Mouse (Mus musculus) limb, embryonic 14.5 days (tissue): ENCODE data around the gene Xndc1. TPM values are rescaled to one million over a fixed set of nuclear protein-coding genes. Genes with fewer than 3 reads are reported as not detected.

Source experiments
- ATAC-seq: fragments of 200-750 bp; cut with Nextera tagmentation; 2 replicates; pipeline ENCODE4 v1.8.0; 2017; ENCODE audit warnings: low read depth, moderate number of reproducible peaks, moderate TSS enrichment; ENCODE audit not compliant: low FRiP score
- DNase-seq: peaks from one replicate; pipeline ENCODE4 v3.0.0-alpha.2; 2015; ENCODE audit warnings: low spot score
- H3K27ac ChIP-seq: fragments of 300-500 bp; sonication (generic); replicated peaks from 2 replicates; pipeline ENCODE4 v1.5.1; 2014; ENCODE audit warnings: low read depth, mild to moderate bottlenecking, low read length, moderate library complexity, mixed read lengths
- H3K27me3 ChIP-seq: fragments of 300-500 bp; sonication (generic); 2 replicates; pipeline ENCODE4 v1.6.1; 2014; ENCODE audit warnings: low read length, mixed read lengths; ENCODE audit not compliant: control insufficient read depth, insufficient read depth
- H3K36me3 ChIP-seq: fragments of 300-500 bp; sonication (generic); 2 replicates; pipeline ENCODE4 v1.6.1; 2014; ENCODE audit warnings: mild to moderate bottlenecking, low read length, moderate library complexity, mixed read lengths; ENCODE audit not compliant: control insufficient read depth, insufficient read depth
- H3K4me1 ChIP-seq: fragments of 300-500 bp; sonication (generic); 2 replicates; pipeline ENCODE4 v1.6.1; 2014; ENCODE audit warnings: antibody characterized with exemption, low read length, mixed read lengths; ENCODE audit not compliant: control insufficient read depth, insufficient read depth
- H3K4me2 ChIP-seq: fragments of 300-500 bp; sonication (generic); replicated peaks from 2 replicates; pipeline ENCODE4 v1.6.1; 2014; ENCODE audit warnings: low read depth, mild to moderate bottlenecking, low read length, moderate library complexity; ENCODE audit not compliant: severe bottlenecking
- H3K4me3 ChIP-seq: fragments of 300-500 bp; sonication (generic); replicated peaks from 2 replicates; pipeline ENCODE4 v1.5.1; 2014; ENCODE audit warnings: low read length
- H3K9ac ChIP-seq: fragments of 300-500 bp; sonication (generic); 2 replicates; pipeline ENCODE4 v1.6.1; 2014; ENCODE audit warnings: mild to moderate bottlenecking, low read depth, low read length, moderate library complexity; ENCODE audit not compliant: severe bottlenecking
- H3K9me3 ChIP-seq: fragments of 300-500 bp; sonication (generic); 2 replicates; pipeline ENCODE4 v1.6.1; 2016; ENCODE audit warnings: low read length; ENCODE audit not compliant: control insufficient read depth
- POLR2A ChIP-seq: fragments of 200-500 bp; IDR thresholded peaks from 2 replicates; pipeline ENCODE4 v1.8.0; 2012; ENCODE audit warnings: inconsistent platforms, mild to moderate bottlenecking, moderate library complexity, borderline replicate concordance; ENCODE audit not compliant: insufficient read depth, insufficient read length; ENCODE audit errors: extremely low read depth
- WGBS: fragments of 180-500 bp; shearing (Covaris S2); extraction: QIAGEN DNeasy Blood & Tissue Kit; methylation state at CpG from one replicate; pipeline ENCODE4 v1.1.7; 2014; 5-methylcytosine and 5-hydroxymethylcytosine counted together
- polyA plus RNA-seq, 2 experiments: library from polyadenylated mRNA; depleted of rRNA in 1 of 2; stranded (reverse) in 1 of 2; unstranded in 1 of 2; fragments of >200 nt; fragmentation: Nextera tagmentation in 1 of 2; extraction: Ambion mirVana in 1 of 2; gene quantifications; 2 replicates each; pipeline versions ENCODE4 v1.2.1 to v1.2.3; 2012 to 2014

Gene Xndc1
- polyA plus RNA-seq, 2 experiments: 21.4 to 65.1 TPM

DNA sequence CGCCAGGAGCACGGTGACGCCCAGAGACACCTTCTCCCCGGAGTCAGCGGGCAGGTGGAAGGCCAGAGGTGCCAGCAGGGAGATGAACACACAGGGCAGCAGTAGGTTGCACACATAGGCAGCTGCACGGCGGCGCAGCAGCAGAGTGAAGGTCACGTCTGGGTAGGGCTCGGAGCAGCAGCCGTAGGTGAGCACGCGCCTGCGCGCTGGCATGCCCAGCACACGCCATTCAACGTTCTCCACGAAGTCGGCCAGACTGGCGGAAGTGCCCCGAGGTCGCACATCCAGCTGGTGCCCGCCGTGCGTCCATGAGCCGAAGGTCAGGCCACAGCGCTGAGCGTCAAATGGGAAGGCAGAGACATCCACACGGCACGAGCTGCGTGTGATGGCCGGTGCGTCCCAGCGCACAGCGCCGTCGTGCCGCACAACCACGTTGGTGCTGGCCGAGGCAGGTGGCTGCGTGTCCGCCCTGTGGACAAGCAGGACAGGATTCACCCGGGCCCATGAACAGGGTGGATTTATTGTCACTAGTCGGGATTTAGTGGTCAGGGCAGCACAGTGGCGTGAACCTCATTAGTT is 47.9 kb downstream of the Xndc1 start:
- no peak for ATAC-seq

DNA sequence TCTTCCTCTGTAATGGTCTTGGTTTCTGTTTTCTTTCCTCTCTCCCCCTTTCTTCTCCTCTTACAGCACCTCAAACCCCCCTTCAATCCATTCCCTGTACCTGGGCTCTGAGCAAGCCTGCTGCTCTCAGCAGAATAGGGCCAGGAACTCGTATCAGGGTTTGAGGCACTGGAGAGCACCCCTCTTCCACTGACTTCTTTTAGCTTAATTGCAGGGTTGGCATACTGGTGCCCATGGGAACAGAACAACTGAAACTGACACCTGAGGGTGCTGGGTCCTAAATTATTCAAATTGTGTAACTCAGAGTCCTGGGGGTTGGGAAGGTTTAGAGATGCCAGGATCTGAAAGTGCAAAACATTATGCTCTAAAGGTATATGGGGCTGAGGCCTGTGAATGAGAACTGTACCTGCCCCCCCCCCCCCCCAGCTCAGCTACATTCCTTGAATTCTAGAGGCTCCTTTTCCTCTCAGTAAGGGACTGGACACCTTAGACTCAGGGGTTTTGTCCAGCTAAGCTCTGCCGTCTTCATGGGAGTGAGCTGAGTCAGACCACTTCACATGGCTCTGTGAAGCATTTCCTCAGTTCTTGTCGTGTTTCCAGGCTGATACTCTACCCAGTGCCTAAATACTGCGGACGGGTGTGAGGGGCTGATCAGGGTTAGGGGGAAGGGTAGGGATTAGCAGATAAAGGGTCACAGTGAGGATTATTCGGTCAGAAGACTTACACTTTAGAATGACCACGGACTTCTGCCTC is 51.4 kb downstream of the Xndc1 start, which contains the start of gene Chrna10:
Gene Chrna10, minus strand, starts transcription at position 250 of the 753 bp plus-strand sequence.
- 57% methylated on average over 7 of the region's 7 CpGs for WGBS
- H3K36me3 ChIP-seq: peaks cover 29% of the 10 kb centered on the region
- no peak for ATAC-seq

More for the DNA sequence above, 47.9 kb downstream of the Xndc1 start:
- no peak for DNase-seq
- Histone ChIP-seq H3K9ac (no peak overlapping the region), H3K27ac (no peak overlapping the region), H3K27me3 (no peaks in the 10 kb centered on the region), H3K4me1 (no peaks in the 10 kb centered on the region), H3K4me3 (no peak overlapping the region), H3K36me3 (no peaks in the 10 kb centered on the region), H3K9me3 (no peaks in the 10 kb centered on the region), H3K4me2 (no peak overlapping the region)
- WGBS: 78% methylated on average over 44 of the region's 45 CpGs
- no peak for TF ChIP-seq POLR2A

GRCm38 (mm10) chr7:102117382-102117781 is 52.1 kb downstream of the Xndc1 start:
- Histone ChIP-seq H3K4me2 (no peak overlapping the region), H3K9me3 (no peaks in the 10 kb centered on the region), H3K36me3 (peaks cover 36% of the 10 kb centered on the region), H3K27ac (no peak overlapping the region), H3K9ac (no peak overlapping the region), H3K4me3 (no peak overlapping the region), H3K4me1 (no peaks in the 10 kb centered on the region), H3K27me3 (no peaks in the 10 kb centered on the region)
- ATAC-seq: no peak
- WGBS: 76% methylated on average over 6 of the region's 6 CpGs
- TF ChIP-seq POLR2A: no peak
- DNase-seq: no peak

More for the DNA sequence above, 51.4 kb downstream of the Xndc1 start, which contains the start of gene Chrna10:
- H3K9me3 ChIP-seq: no peaks in the 10 kb centered on the region
- H3K4me2 ChIP-seq: no peak within 1 kb of the TSS
- H3K4me1 ChIP-seq: no peaks in the 10 kb centered on the region
- TF ChIP-seq POLR2A: no peak
- no peak within 1 kb of the TSS for H3K4me3 ChIP-seq
- H3K9ac ChIP-seq: no peak within 1 kb of the TSS
- H3K27me3 ChIP-seq: no peaks in the 10 kb centered on the region
- DNase-seq: no peak
- H3K27ac ChIP-seq: no peak within 1 kb of the TSS

DNA sequence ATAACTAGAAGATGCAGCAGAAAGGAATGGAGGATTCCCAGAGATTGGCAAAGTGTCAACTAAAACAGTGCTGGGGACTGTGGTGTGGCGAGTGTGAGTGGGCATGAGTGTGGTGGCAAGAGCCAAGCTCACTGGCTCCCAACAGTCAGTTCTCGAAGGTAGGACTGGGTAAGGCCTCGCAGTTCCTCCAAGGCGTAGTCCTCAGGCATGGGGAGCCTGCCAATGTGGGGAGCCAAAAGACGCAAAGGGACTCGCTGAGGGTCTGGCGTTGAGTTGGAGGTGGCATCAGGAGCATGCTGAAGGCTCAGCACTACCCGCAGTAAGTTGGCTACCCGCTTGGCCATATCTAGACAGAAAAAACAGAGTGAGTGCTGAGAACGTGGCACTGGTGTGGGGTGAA is 55.0 kb downstream of the Xndc1 start:
- peaks cover 65% of the 10 kb centered on the region for H3K36me3 ChIP-seq
- no peak overlapping the region for H3K27ac ChIP-seq
- H3K4me1 ChIP-seq: no peaks in the 10 kb centered on the region
- no peak for TF ChIP-seq POLR2A
- no peak overlapping the region for H3K9ac ChIP-seq
- ATAC-seq (no peak), DNase-seq (no peak)
- no peak overlapping the region for H3K4me3 ChIP-seq
- no peaks in the 10 kb centered on the region for H3K9me3 ChIP-seq
- H3K27me3 ChIP-seq: no peaks in the 10 kb centered on the region
- H3K4me2 ChIP-seq: no peak overlapping the region
- 98% methylated on average over 10 of the region's 10 CpGs for WGBS

GRCm38 (mm10) chr7:102132395-102132794 is 67.1 kb downstream of the Xndc1 start:
- Histone ChIP-seq H3K4me2 (no peak overlapping the region), H3K27me3 (no peaks in the 10 kb centered on the region), H3K4me3 (no peak overlapping the region), H3K9ac (no peak overlapping the region), H3K4me1 (no peaks in the 10 kb centered on the region), H3K36me3 (peaks cover 84% of the 10 kb centered on the region), H3K27ac (no peak overlapping the region), H3K9me3 (no peaks in the 10 kb centered on the region)
- ATAC-seq: no peak
- TF ChIP-seq POLR2A: no peak
- no peak for DNase-seq
- WGBS: 95% methylated on average over 4 of the region's 4 CpGs

Other genes starting within 250 kb of the Xndc1 start
- gene Phox2a, start 247.2 kb upstream of the Xndc1 start, polyA plus RNA-seq (2012; rRNA removed): 0.13 and 0.41 TPM in 2 replicates
- gene Phox2a, start 247.2 kb upstream of the Xndc1 start, polyA plus RNA-seq (2014; fragmentation: Nextera tagmentation; extraction: Ambion mirVana): 0.26 TPM in 1 of 2 replicates, not detected in the other
- gene Inppl1, start 227.3 kb upstream of the Xndc1 start, polyA plus RNA-seq (2012; rRNA removed): 111 and 152 TPM in 2 replicates
- gene Inppl1, start 227.3 kb upstream of the Xndc1 start, polyA plus RNA-seq (2014; fragmentation: Nextera tagmentation; extraction: Ambion mirVana): 30.5 and 44.5 TPM in 2 replicates
- gene Folr2, start 208.3 kb upstream of the Xndc1 start, polyA plus RNA-seq (2012; rRNA removed): 3.4 and 4.8 TPM in 2 replicates
- 2.8 and 3.1 TPM in 2 replicates for gene Folr2, start 208.3 kb upstream of the Xndc1 start, polyA plus RNA-seq (2014; fragmentation: Nextera tagmentation; extraction: Ambion mirVana)
- 67.2 and 68.9 TPM in 2 replicates for gene Anapc15, start 201.8 kb upstream of the Xndc1 start, polyA plus RNA-seq (2012; rRNA removed)
- gene Anapc15, start 201.8 kb upstream of the Xndc1 start, polyA plus RNA-seq (2014; fragmentation: Nextera tagmentation; extraction: Ambion mirVana): 44.7 and 60.5 TPM in 2 replicates
- gene Folr1, start 194.7 kb upstream of the Xndc1 start, polyA plus RNA-seq (2012; rRNA removed): 1.1 and 1.3 TPM in 2 replicates
- 1.0 TPM in 1 of 2 replicates, not detected in the other for gene Folr1, start 194.7 kb upstream of the Xndc1 start, polyA plus RNA-seq (2014; fragmentation: Nextera tagmentation; extraction: Ambion mirVana)
- 176 and 203 TPM in 2 replicates for gene Lamtor1, start 159.6 kb upstream of the Xndc1 start, polyA plus RNA-seq (2012; rRNA removed)
- gene Lamtor1, start 159.6 kb upstream of the Xndc1 start, polyA plus RNA-seq (2014; fragmentation: Nextera tagmentation; extraction: Ambion mirVana): 154 and 166 TPM in 2 replicates
- gene Tomt, start 159.2 kb upstream of the Xndc1 start, polyA plus RNA-seq (2012; rRNA removed): 0.18 and 0.23 TPM in 2 replicates
- gene Tomt, start 159.2 kb upstream of the Xndc1 start, polyA plus RNA-seq (2014; fragmentation: Nextera tagmentation; extraction: Ambion mirVana): 0.29 and 0.41 TPM in 2 replicates
- 11.4 and 11.7 TPM in 2 replicates for gene Lrrc51, start 131.6 kb upstream of the Xndc1 start, polyA plus RNA-seq (2012; rRNA removed)
- gene Lrrc51, start 131.6 kb upstream of the Xndc1 start, polyA plus RNA-seq (2014; fragmentation: Nextera tagmentation; extraction: Ambion mirVana): 7.5 and 12.6 TPM in 2 replicates
- 112 and 126 TPM in 2 replicates for gene Numa1, start 131.4 kb upstream of the Xndc1 start, polyA plus RNA-seq (2012; rRNA removed)
- 106 and 126 TPM in 2 replicates for gene Numa1, start 131.4 kb upstream of the Xndc1 start, polyA plus RNA-seq (2014; fragmentation: Nextera tagmentation; extraction: Ambion mirVana)
- 12.9 and 15.4 TPM in 2 replicates for gene Il18bp, start 46.8 kb upstream of the Xndc1 start, polyA plus RNA-seq (2012; rRNA removed)
- gene Il18bp, start 46.8 kb upstream of the Xndc1 start, polyA plus RNA-seq (2014; fragmentation: Nextera tagmentation; extraction: Ambion mirVana): 2.2 and 2.7 TPM in 2 replicates
- gene Rnf121, start within 50 bp of the Xndc1 start, polyA plus RNA-seq (2012; rRNA removed): 62.3 and 83.0 TPM in 2 replicates
- gene Rnf121, start within 50 bp of the Xndc1 start, polyA plus RNA-seq (2014; fragmentation: Nextera tagmentation; extraction: Ambion mirVana): 32.6 and 34.1 TPM in 2 replicates
- 9.0 and 9.5 TPM in 2 replicates for gene Xntrpc, start 202 bp downstream of the Xndc1 start, polyA plus RNA-seq (2012; rRNA removed)
- 1.2 and 1.8 TPM in 2 replicates for gene Xntrpc, start 202 bp downstream of the Xndc1 start, polyA plus RNA-seq (2014; fragmentation: Nextera tagmentation; extraction: Ambion mirVana)
- gene Trpc2, start 17.6 kb downstream of the Xndc1 start, polyA plus RNA-seq (2012; rRNA removed): 5.5 and 10.8 TPM in 2 replicates
- not detected in 2 replicates for gene Trpc2, start 17.6 kb downstream of the Xndc1 start, polyA plus RNA-seq (2014; fragmentation: Nextera tagmentation; extraction: Ambion mirVana)
- gene Art1, start 36.2 kb downstream of the Xndc1 start, polyA plus RNA-seq (2012; rRNA removed): 18.2 and 20.4 TPM in 2 replicates
- gene Art1, start 36.2 kb downstream of the Xndc1 start, polyA plus RNA-seq (2014; fragmentation: Nextera tagmentation; extraction: Ambion mirVana): 15.9 and 21.7 TPM in 2 replicates
- 2.4 and 2.9 TPM in 2 replicates for gene Art5, start 44.0 kb downstream of the Xndc1 start, polyA plus RNA-seq (2012; rRNA removed)
- gene Art5, start 44.0 kb downstream of the Xndc1 start, polyA plus RNA-seq (2014; fragmentation: Nextera tagmentation; extraction: Ambion mirVana): 2.5 and 3.0 TPM in 2 replicates
- gene Chrna10, start 51.3 kb downstream of the Xndc1 start, polyA plus RNA-seq (2012; rRNA removed): 0.05 and 0.06 TPM in 2 replicates
- not detected in 2 replicates for gene Chrna10, start 51.3 kb downstream of the Xndc1 start, polyA plus RNA-seq (2014; fragmentation: Nextera tagmentation; extraction: Ambion mirVana)
- 27.3 and 28.3 TPM in 2 replicates for gene Nup98, start 144.7 kb downstream of the Xndc1 start, polyA plus RNA-seq (2012; rRNA removed)
- 38.9 and 41.5 TPM in 2 replicates for gene Nup98, start 144.7 kb downstream of the Xndc1 start, polyA plus RNA-seq (2014; fragmentation: Nextera tagmentation; extraction: Ambion mirVana)
- 77.1 and 108 TPM in 2 replicates for gene Pgap2, start 144.7 kb downstream of the Xndc1 start, polyA plus RNA-seq (2012; rRNA removed)
- 94.2 and 102 TPM in 2 replicates for gene Pgap2, start 144.7 kb downstream of the Xndc1 start, polyA plus RNA-seq (2014; fragmentation: Nextera tagmentation; extraction: Ambion mirVana)
- 48.7 and 55.6 TPM in 2 replicates for gene Rhog, start 190.5 kb downstream of the Xndc1 start, polyA plus RNA-seq (2012; rRNA removed)
- gene Rhog, start 190.5 kb downstream of the Xndc1 start, polyA plus RNA-seq (2014; fragmentation: Nextera tagmentation; extraction: Ambion mirVana): 70.3 and 73.7 TPM in 2 replicates
- gene Stim1, start 202.3 kb downstream of the Xndc1 start, polyA plus RNA-seq (2012; rRNA removed): 49.1 and 66.1 TPM in 2 replicates
- 27.7 and 31.7 TPM in 2 replicates for gene Stim1, start 202.3 kb downstream of the Xndc1 start, polyA plus RNA-seq (2014; fragmentation: Nextera tagmentation; extraction: Ambion mirVana)